Mouse (Mus musculus) hindbrain, embryonic 14.5 days (tissue): Measurements from ENCODE around the gene Mycl. TPM values are rescaled to one million over a fixed set of nuclear protein-coding genes. Genes with fewer than 3 reads are reported as not detected.
A peak's percentile ranks its signal among the peaks of the same experiment; 100 is the strongest.

ENCODE experiments used
- ATAC-seq: fragments of 200-750 bp; cut with Nextera tagmentation; 2 replicates; pipeline ENCODE4 v1.8.0; 2017; ENCODE audit warnings: moderate number of reproducible peaks, mild to moderate bottlenecking, moderate TSS enrichment, moderate library complexity; ENCODE audit not compliant: low FRiP score
- DNase-seq: peaks from one replicate; pipeline ENCODE4 v3.0.0-alpha.2; 2015; ENCODE audit warnings: low spot score
- H3K27ac ChIP-seq: fragments of 300-500 bp; sonication (generic); 2 replicates; pipeline ENCODE4 v1.5.1; 2014; ENCODE audit warnings: mild to moderate bottlenecking, moderate library complexity
- H3K27me3 ChIP-seq: fragments of 300-500 bp; sonication (generic); 2 replicates; pipeline ENCODE4 v1.6.1; 2014; ENCODE audit warnings: mild to moderate bottlenecking, low read length, mixed read lengths; ENCODE audit not compliant: control insufficient read depth, insufficient read depth
- H3K36me3 ChIP-seq: fragments of 300-500 bp; sonication (generic); replicated peaks from 2 replicates; pipeline ENCODE4 v1.6.1; 2014; ENCODE audit not compliant: control insufficient read depth, insufficient read depth
- H3K4me1 ChIP-seq: fragments of 300-500 bp; sonication (generic); replicated peaks from 2 replicates; pipeline ENCODE4 v1.6.1; 2014; ENCODE audit warnings: antibody characterized with exemption, low read length, mixed read lengths; ENCODE audit not compliant: control insufficient read depth, insufficient read depth
- H3K4me2 ChIP-seq: fragments of 300-500 bp; sonication (generic); replicated peaks from 2 replicates; pipeline ENCODE4 v1.6.1; 2014; ENCODE audit warnings: mild to moderate bottlenecking, moderate library complexity
- H3K4me3 ChIP-seq: fragments of 300-500 bp; sonication (generic); replicated peaks from 2 replicates; pipeline ENCODE4 v1.5.1; 2014; ENCODE audit warnings: mild to moderate bottlenecking, low read length
- H3K9ac ChIP-seq: fragments of 300-500 bp; sonication (generic); 2 replicates; pipeline ENCODE4 v1.6.1; 2014
- H3K9me3 ChIP-seq: fragments of 300-500 bp; sonication (generic); 2 replicates; pipeline ENCODE4 v1.6.1; 2016; ENCODE audit warnings: low read length; ENCODE audit not compliant: control insufficient read depth
- WGBS: fragments of 180-500 bp; shearing (Covaris S2); extraction: QIAGEN DNeasy Blood & Tissue Kit; methylation state at CpG from one replicate; pipeline ENCODE4 v1.1.7; 2014; 5-methylcytosine and 5-hydroxymethylcytosine counted together
- polyA plus RNA-seq: library from polyadenylated mRNA; unstranded; fragments of >200 nt; fragmentation: Nextera tagmentation; extraction: Ambion mirVana; gene quantifications from 2 replicates; pipeline ENCODE4 v1.2.1, GENCODE M21; 2014

The Mycl gene
- 68.7 and 71.9 TPM in 2 replicates for polyA plus RNA-seq

DNA sequence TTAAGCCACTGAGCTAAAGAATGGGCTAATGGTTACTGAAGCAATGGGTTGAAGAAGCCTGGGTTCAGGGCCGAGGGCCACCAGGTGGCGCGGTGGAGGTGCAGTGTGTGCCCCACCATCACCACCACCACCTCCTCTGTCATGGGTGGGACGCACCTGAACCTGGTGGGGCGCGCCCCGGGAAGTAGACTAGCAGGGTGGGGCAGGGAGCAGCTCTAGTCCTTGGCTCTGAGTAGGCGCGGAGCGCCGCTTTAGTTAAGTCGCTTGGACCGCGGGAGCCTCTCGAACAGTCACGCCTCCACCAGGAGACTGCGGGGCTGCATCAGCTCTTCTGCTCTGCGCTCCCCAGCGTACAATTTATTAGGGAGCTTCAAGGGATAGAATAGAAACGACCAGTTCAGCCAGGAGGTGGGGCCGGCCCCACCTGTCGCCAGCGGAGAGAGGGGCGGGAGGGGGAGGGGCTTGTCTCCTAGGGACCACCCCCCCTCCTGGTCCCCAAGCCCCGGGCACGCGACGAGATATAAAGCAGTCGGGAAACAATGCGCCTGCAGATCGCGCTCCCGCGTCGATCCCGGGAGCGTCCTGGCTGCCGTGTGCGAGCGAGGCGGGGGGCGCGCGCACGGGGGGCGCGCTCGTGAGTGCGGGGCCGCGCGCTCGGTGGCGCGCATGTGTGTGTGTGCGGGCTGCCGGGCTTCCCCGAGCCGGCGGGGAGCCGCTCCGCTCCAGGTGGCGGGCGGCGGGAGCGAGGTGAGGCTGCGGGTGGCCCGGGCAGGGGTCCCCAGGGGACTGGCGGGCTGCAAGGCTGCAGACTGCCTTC, at the start of gene Mycl:
Gene Mycl (plus strand): TSS at position 249 of the 817 bp plus-strand sequence.
- peak; percentile 81 for ATAC-seq
- Histone ChIP-seq H3K9me3 (no peaks in the 10 kb centered on the region), H3K4me1 (peaks cover 36% of the 10 kb centered on the region), H3K27me3 (no peaks in the 10 kb centered on the region), H3K4me3 (peak within 1 kb of the TSS; percentile 89), H3K36me3 (peaks cover 9% of the 10 kb centered on the region), H3K27ac (peak within 1 kb of the TSS; percentile 91), H3K9ac (peak within 1 kb of the TSS; percentile 95), H3K4me2 (peak within 1 kb of the TSS; percentile 73)
- WGBS, result under 1% methylated on average over 58 of the region's 69 CpGs
- peak; percentile 93 for DNase-seq

DNA sequence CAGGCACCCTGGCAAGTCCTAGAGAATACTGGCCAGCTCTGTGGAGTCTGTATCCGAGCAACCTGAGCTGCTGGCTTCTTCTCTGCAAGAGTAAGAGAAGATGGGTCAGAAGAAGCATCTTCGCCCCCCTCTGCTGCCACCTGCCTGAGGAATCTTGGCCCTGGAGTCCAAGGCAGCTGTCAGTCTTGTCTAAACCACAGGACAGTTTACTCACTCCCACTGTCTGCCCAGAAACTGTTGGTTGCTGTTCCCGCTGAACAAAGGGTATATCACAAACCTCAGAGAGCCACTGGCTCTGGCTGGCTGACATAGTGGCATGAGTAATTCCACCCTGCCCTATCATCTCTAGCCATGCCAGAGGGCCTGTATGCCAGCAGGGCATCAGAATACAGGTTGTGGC, 48.2 kb upstream of the Mycl start:
- no peaks in the 10 kb centered on the region for H3K27me3 ChIP-seq
- H3K36me3 ChIP-seq, result peaks cover 21% of the 10 kb centered on the region; the same call in 1 of the 2 replicates
- DNase-seq, result no peak
- H3K4me3 ChIP-seq, result no peak overlapping the region
- H3K9ac ChIP-seq, result no peak overlapping the region
- no peaks in the 10 kb centered on the region for H3K4me1 ChIP-seq
- H3K9me3 ChIP-seq, result no peaks in the 10 kb centered on the region
- WGBS, result 81% methylated on average over 3 of the region's 3 CpGs
- no peak overlapping the region for H3K27ac ChIP-seq
- no peak for ATAC-seq
- no peak overlapping the region for H3K4me2 ChIP-seq

GRCm38 (mm10) chr4:122949096-122949495, 46.4 kb upstream of the Mycl start:
- ATAC-seq, result no peak
- H3K4me2 ChIP-seq, result no peak overlapping the region
- 91% methylated on average over 8 of the region's 8 CpGs for WGBS

DNA sequence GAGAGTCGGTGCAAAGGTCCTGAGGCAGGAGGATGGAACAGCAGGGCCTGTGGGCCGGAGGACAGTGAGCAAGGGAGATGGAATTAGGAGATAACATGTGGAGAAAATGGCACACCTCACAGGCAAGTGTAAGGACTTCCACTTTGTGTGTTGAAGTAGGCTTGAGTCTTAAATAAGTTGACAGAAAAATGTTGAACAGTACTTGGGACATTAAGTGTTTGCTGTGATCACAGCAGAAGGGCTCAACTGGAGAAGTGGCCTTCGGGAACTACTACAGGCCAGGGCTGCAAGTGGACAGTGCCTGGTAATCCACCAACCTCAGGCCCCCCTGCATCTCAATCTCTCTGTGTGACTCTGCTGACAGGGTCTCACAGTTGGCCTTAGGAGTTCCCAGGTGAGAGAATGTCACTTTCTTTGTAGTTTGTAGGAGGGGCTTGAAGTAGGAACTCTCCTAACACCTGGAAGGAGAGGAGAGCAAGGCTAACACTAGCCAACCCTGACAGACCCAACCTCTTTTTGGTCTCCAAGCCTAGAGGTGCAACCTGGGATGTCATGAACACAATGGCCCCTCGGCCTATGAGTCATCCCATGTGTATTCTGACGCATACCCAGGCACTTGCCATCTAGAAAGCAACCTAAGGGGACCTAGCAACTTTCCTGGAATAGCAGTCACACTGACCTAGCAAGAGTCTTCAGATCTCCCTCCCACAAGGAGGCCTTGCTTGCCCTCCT, 40.6 kb upstream of the Mycl start:
- Histone ChIP-seq H3K27me3 (no peaks in the 10 kb centered on the region), H3K4me3 (peak overlapping the region; percentile 21), H3K9me3 (no peaks in the 10 kb centered on the region), H3K4me2 (peak overlapping the region; percentile 49), H3K36me3 (peaks cover 17% of the 10 kb centered on the region; the same call in 1 of the 2 replicates), H3K9ac (peak overlapping the region; percentile 53), H3K27ac (peak overlapping the region; percentile 87), H3K4me1 (peaks cover 19% of the 10 kb centered on the region)
- DNase-seq (no peak), ATAC-seq (peak; percentile 51; the same call in 1 of the 2 replicates)
- WGBS, result 61% methylated on average over 5 of the region's 5 CpGs

More at GRCm38 (mm10) chr4:122949096-122949495, 46.4 kb upstream of the Mycl start:
- no peaks in the 10 kb centered on the region for H3K4me1 ChIP-seq
- no peaks in the 10 kb centered on the region for H3K9me3 ChIP-seq
- no peak overlapping the region for H3K27ac ChIP-seq
- no peak for DNase-seq
- no peak overlapping the region for H3K9ac ChIP-seq
- no peaks in the 10 kb centered on the region for H3K27me3 ChIP-seq
- no peak overlapping the region for H3K4me3 ChIP-seq
- peaks cover 21% of the 10 kb centered on the region; the same call in 1 of the 2 replicates for H3K36me3 ChIP-seq

- DNase-seq (peak; percentile 85), ATAC-seq (peak; percentile 88)
- Histone ChIP-seq H3K36me3 (peaks cover 12% of the 10 kb centered on the region; the same call in 1 of the 2 replicates), H3K27ac (peak overlapping the region; percentile 87), H3K4me1 (peaks cover 24% of the 10 kb centered on the region), H3K27me3 (no peaks in the 10 kb centered on the region), H3K9me3 (no peaks in the 10 kb centered on the region), H3K4me2 (peak overlapping the region; percentile 49), H3K4me3 (peak overlapping the region; percentile 21), H3K9ac (peak overlapping the region; percentile 53)
- WGBS, result 11% methylated on average over 17 of the region's 17 CpGs
These were observed 39.9 kb upstream of the Mycl start for GRCm38 (mm10) chr4:122955412-122956136.

DNA sequence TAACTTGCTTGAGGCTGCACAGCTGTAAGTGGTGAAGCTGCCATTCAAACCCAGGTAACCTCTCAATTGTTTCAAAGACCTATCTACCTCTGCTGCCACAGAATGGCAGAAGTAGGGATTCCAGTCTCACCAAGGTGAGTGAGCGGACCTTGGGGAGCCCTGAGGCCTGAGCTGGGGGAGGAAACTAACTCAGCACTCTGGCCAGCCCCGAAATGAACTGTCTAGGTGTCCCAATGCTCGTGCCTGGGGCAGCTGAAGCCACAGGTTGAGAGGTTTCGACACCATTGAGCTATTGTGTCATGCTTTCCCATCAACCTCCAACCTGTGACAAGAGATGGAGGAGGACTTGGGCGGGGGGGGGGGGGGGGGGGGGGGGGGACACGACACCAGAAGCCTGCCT, 39.2 kb upstream of the Mycl start:
- Histone ChIP-seq H3K9ac (no peak overlapping the region), H3K9me3 (no peaks in the 10 kb centered on the region), H3K27me3 (no peaks in the 10 kb centered on the region), H3K27ac (0 out of 2 replicates have a peak overlapping the region, but pooled peaks have one; percentile 87), H3K36me3 (peaks cover 5% of the 10 kb centered on the region; the same call in 1 of the 2 replicates), H3K4me2 (peak overlapping the region; percentile 49; the same call in 1 of the 2 replicates), H3K4me3 (no peak overlapping the region), H3K4me1 (peaks cover 30% of the 10 kb centered on the region)
- ATAC-seq, result no peak
- no peak for DNase-seq
- 83% methylated on average over 4 of the region's 6 CpGs for WGBS

GRCm38 (mm10) chr4:122958491-122959031, 36.9 kb upstream of the Mycl start:
- ATAC-seq (no peak), DNase-seq (peak; percentile 36)
- no peaks in the 10 kb centered on the region for H3K9me3 ChIP-seq
- 77% methylated on average over 6 of the region's 6 CpGs for whole genome bisulfite sequencing
- H3K27ac ChIP-seq, result no peak overlapping the region; the same call in 1 of the 2 replicates
- peaks cover 36% of the 10 kb centered on the region for H3K4me1 ChIP-seq
- H3K27me3 ChIP-seq, result no peaks in the 10 kb centered on the region
- H3K4me2 ChIP-seq, result peak overlapping the region; percentile 100
- H3K4me3 ChIP-seq, result 0 out of 2 replicates have a peak overlapping the region, but pooled peaks have one; percentile 4
- H3K36me3 ChIP-seq, result no peaks in the 10 kb centered on the region; the same call in 1 of the 2 replicates
- H3K9ac ChIP-seq, result no peak overlapping the region; the same call in 1 of the 2 replicates

GRCm38 (mm10) chr4:122959816-122960215, 35.6 kb upstream of the Mycl start:
- Histone ChIP-seq H3K4me1 (peaks cover 33% of the 10 kb centered on the region), H3K9ac (peak overlapping the region; percentile 65), H3K27ac (no peak overlapping the region), H3K9me3 (no peaks in the 10 kb centered on the region), H3K4me3 (peak overlapping the region; percentile 68), H3K36me3 (no peaks in the 10 kb centered on the region), H3K4me2 (peak overlapping the region; percentile 100), H3K27me3 (no peaks in the 10 kb centered on the region)
- DNase-seq (no peak), ATAC-seq (no peak)
- 6% methylated on average over 8 of the region's 8 CpGs for WGBS
